Mouse (Mus musculus): ENCODE data around the gene Eefsec. TPM values are rescaled to one million over a fixed set of nuclear protein-coding genes. Genes with fewer than 3 reads are reported as not detected.

Eefsec gene
- polyA plus RNA-seq, 1 experiment, result 1.4 TPM

- Histone ChIP-seq H3K36me3 (ENCODE audit: control insufficient read depth) (peaks cover 5% of the 10 kb centered on the region), H3K9me3 (ENCODE audit: control insufficient read depth, low read length) (no peaks in the 10 kb centered on the region), H3K4me3 (replicated peaks) (no peak overlapping the region), H3K4me1 (ENCODE audit: control insufficient read depth) (peaks cover 16% of the 10 kb centered on the region), H3K27me3 (ENCODE audit: control insufficient read depth) (no peaks in the 10 kb centered on the region)
- TF ChIP-seq GATA1 (IDR thresholded peaks at IDR 0.05; ENCODE audit: low read length), result no peak
- no peak for TF ChIP-seq TAL1 (IDR thresholded peaks at IDR 0.05; ENCODE audit: low read length)
These were observed 180.3 kb downstream of the Eefsec start for GRCm38 (mm10) chr6:88266055-88266454.

GRCm38 (mm10) chr6:88265355-88265754 lies 181.0 kb downstream of the Eefsec start:
- TF ChIP-seq GATA1 (IDR thresholded peaks at IDR 0.05; ENCODE audit: low read length) (no peak), TAL1 (IDR thresholded peaks at IDR 0.05; ENCODE audit: low read length) (no peak)
- Histone ChIP-seq H3K36me3 (ENCODE audit: control insufficient read depth) (no peaks in the 10 kb centered on the region; the same call in 1 of the 2 replicates), H3K9me3 (ENCODE audit: control insufficient read depth, low read length) (no peaks in the 10 kb centered on the region), H3K27me3 (ENCODE audit: control insufficient read depth) (no peaks in the 10 kb centered on the region), H3K4me3 (replicated peaks) (no peak overlapping the region), H3K4me1 (ENCODE audit: control insufficient read depth) (peaks cover 17% of the 10 kb centered on the region)

GRCm38 (mm10) chr6:88262160-88262559 lies 184.2 kb downstream of the Eefsec start:
- no peaks in the 10 kb centered on the region for H3K27me3 ChIP-seq (ENCODE audit: control insufficient read depth)
- H3K36me3 ChIP-seq (ENCODE audit: control insufficient read depth), result peaks cover 13% of the 10 kb centered on the region
- no peaks in the 10 kb centered on the region for H3K9me3 ChIP-seq (ENCODE audit: control insufficient read depth, low read length)
- TF ChIP-seq GATA1 (IDR thresholded peaks at IDR 0.05; ENCODE audit: low read length), result no peak
- no peak for TF ChIP-seq TAL1 (IDR thresholded peaks at IDR 0.05; ENCODE audit: low read length)
- H3K4me3 ChIP-seq (replicated peaks), result no peak overlapping the region
- peaks cover 17% of the 10 kb centered on the region for H3K4me1 ChIP-seq (ENCODE audit: control insufficient read depth)

- TF ChIP-seq TAL1 (IDR thresholded peaks at IDR 0.05; ENCODE audit: low read length) (no peak), GATA1 (IDR thresholded peaks at IDR 0.05; ENCODE audit: low read length) (no peak)
- Histone ChIP-seq H3K9me3 (ENCODE audit: control insufficient read depth, low read length) (no peaks in the 10 kb centered on the region), H3K4me3 (replicated peaks) (no peak overlapping the region), H3K4me1 (ENCODE audit: control insufficient read depth) (peaks cover 29% of the 10 kb centered on the region), H3K36me3 (ENCODE audit: control insufficient read depth) (peaks cover 21% of the 10 kb centered on the region), H3K27me3 (ENCODE audit: control insufficient read depth) (no peaks in the 10 kb centered on the region)
These were observed 185.7 kb downstream of the Eefsec start for GRCm38 (mm10) chr6:88260645-88261044.

GRCm38 (mm10) chr6:88259621-88260020 lies 186.7 kb downstream of the Eefsec start:
- Histone ChIP-seq H3K4me1 (ENCODE audit: control insufficient read depth) (peaks cover 39% of the 10 kb centered on the region), H3K27me3 (ENCODE audit: control insufficient read depth) (no peaks in the 10 kb centered on the region), H3K36me3 (ENCODE audit: control insufficient read depth) (peaks cover 21% of the 10 kb centered on the region), H3K4me3 (replicated peaks) (no peak overlapping the region), H3K9me3 (ENCODE audit: control insufficient read depth, low read length) (no peaks in the 10 kb centered on the region)
- TF ChIP-seq GATA1 (IDR thresholded peaks at IDR 0.05; ENCODE audit: low read length), result no peak
- TF ChIP-seq TAL1 (IDR thresholded peaks at IDR 0.05; ENCODE audit: low read length), result no peak

GRCm38 (mm10) chr6:88255435-88255834 lies 190.9 kb downstream of the Eefsec start:
- Histone ChIP-seq H3K27me3 (ENCODE audit: control insufficient read depth) (no peaks in the 10 kb centered on the region), H3K4me1 (ENCODE audit: control insufficient read depth) (peaks cover 66% of the 10 kb centered on the region), H3K36me3 (ENCODE audit: control insufficient read depth) (peaks cover 21% of the 10 kb centered on the region), H3K9me3 (ENCODE audit: control insufficient read depth, low read length) (no peaks in the 10 kb centered on the region), H3K4me3 (replicated peaks) (no peak overlapping the region)
- TF ChIP-seq TAL1 (IDR thresholded peaks at IDR 0.05; ENCODE audit: low read length), result no peak
- no peak; the same call in 1 of the 2 replicates for TF ChIP-seq GATA1 (IDR thresholded peaks at IDR 0.05; ENCODE audit: low read length)

- H3K27me3 ChIP-seq (ENCODE audit: control insufficient read depth), result no peaks in the 10 kb centered on the region
- H3K4me1 ChIP-seq (ENCODE audit: control insufficient read depth), result peaks cover 75% of the 10 kb centered on the region
- H3K9me3 ChIP-seq (ENCODE audit: control insufficient read depth, low read length), result no peaks in the 10 kb centered on the region
- peaks cover 18% of the 10 kb centered on the region for H3K36me3 ChIP-seq (ENCODE audit: control insufficient read depth)
- no peak overlapping the region for H3K4me3 ChIP-seq (replicated peaks)
- TF ChIP-seq GATA1 (IDR thresholded peaks at IDR 0.05; ENCODE audit: low read length), result no peak
- no peak for TF ChIP-seq TAL1 (IDR thresholded peaks at IDR 0.05; ENCODE audit: low read length)
These were observed 192.3 kb downstream of the Eefsec start for GRCm38 (mm10) chr6:88254082-88254481.

GRCm38 (mm10) chr6:88251798-88252478 lies 194.4 kb downstream of the Eefsec start:
- H3K4me1 ChIP-seq (ENCODE audit: control insufficient read depth), result peaks cover 85% of the 10 kb centered on the region
- no peaks in the 10 kb centered on the region for H3K27me3 ChIP-seq (ENCODE audit: control insufficient read depth)
- no peak overlapping the region for H3K4me3 ChIP-seq (replicated peaks)
- H3K36me3 ChIP-seq (ENCODE audit: control insufficient read depth), result peaks cover 6% of the 10 kb centered on the region
- no peaks in the 10 kb centered on the region for H3K9me3 ChIP-seq (ENCODE audit: control insufficient read depth, low read length)
- TF ChIP-seq GATA1 (IDR thresholded peaks at IDR 0.05; ENCODE audit: low read length) (no peak), TAL1 (IDR thresholded peaks at IDR 0.05; ENCODE audit: low read length) (no peak)

- no peak for TF ChIP-seq TAL1 (IDR thresholded peaks at IDR 0.05; ENCODE audit: low read length)
- TF ChIP-seq GATA1 (IDR thresholded peaks at IDR 0.05; ENCODE audit: low read length), result no peak
- H3K27me3 ChIP-seq (ENCODE audit: control insufficient read depth), result no peaks in the 10 kb centered on the region
- H3K36me3 ChIP-seq (ENCODE audit: control insufficient read depth), result peaks cover under 1% of the 10 kb centered on the region
- H3K4me3 ChIP-seq (replicated peaks), result no peak overlapping the region
- H3K9me3 ChIP-seq (ENCODE audit: control insufficient read depth, low read length), result no peaks in the 10 kb centered on the region
- peaks cover 80% of the 10 kb centered on the region for H3K4me1 ChIP-seq (ENCODE audit: control insufficient read depth)
These were observed 194.9 kb downstream of the Eefsec start for GRCm38 (mm10) chr6:88251396-88251795.

Measured in erythroblast, embryonic 14.5 days (primary cell).